Mouse (Mus musculus) forebrain, embryonic 12.5 days (tissue): Measurements from ENCODE around the gene Ythdf2. TPM values are rescaled to one million over a fixed set of nuclear protein-coding genes. Genes with fewer than 3 reads are reported as not detected.

ENCODE experiments used
- microRNA-seq: library from miRNA; unstranded; fragments of <30 nt; microRNA quantifications from one replicate; pipeline ENCODE4, GENCODE M21; 2017
- polyA plus RNA-seq: library from polyadenylated mRNA; unstranded; fragments of >200 nt; fragmentation: Nextera tagmentation; extraction: Ambion mirVana; gene quantifications from 2 replicates; pipeline ENCODE4 v1.2.1, GENCODE M21; 2016

The Ythdf2 gene
- polyA plus RNA-seq, 1 experiment from 2014 or later, result 152 TPM

Small RNA genes lying within 50 kb of the gene (microRNA-seq; reads per million reads assigned to microRNA genes)
- not detected for gene Gm22033

Other genes with a start within 250 kb of the Ythdf2 start
- 0.08 TPM in 1 of 2 replicates, not detected in the other for gene Gm10300, start 137.6 kb downstream of the Ythdf2 start, polyA plus RNA-seq
- 136 and 158 TPM in 2 replicates for gene Epb41, start 137.0 kb downstream of the Ythdf2 start, polyA plus RNA-seq
- gene Oprd1, start 67.8 kb downstream of the Ythdf2 start, polyA plus RNA-seq, result 0.06 and 0.15 TPM in 2 replicates
- gene Gmeb1, start 49.3 kb upstream of the Ythdf2 start, polyA plus RNA-seq, result 46.3 and 47.8 TPM in 2 replicates
- gene Taf12, start 62.1 kb upstream of the Ythdf2 start, polyA plus RNA-seq, result 61.0 and 61.2 TPM in 2 replicates
- gene Rab42, start 91.1 kb upstream of the Ythdf2 start, polyA plus RNA-seq, result 0.78 and 0.82 TPM in 2 replicates
- gene Trnau1ap, start 117.2 kb upstream of the Ythdf2 start, polyA plus RNA-seq, result 77.8 and 88.3 TPM in 2 replicates
- 103 and 109 TPM in 2 replicates for gene Rcc1, start 141.3 kb upstream of the Ythdf2 start, polyA plus RNA-seq
- 22.3 and 26.3 TPM in 2 replicates for gene Phactr4, start 210.2 kb upstream of the Ythdf2 start, polyA plus RNA-seq